Mouse (Mus musculus) T-helper 2 cell (primary cell): ENCODE data around the gene Strn4.

Experiments
- in situ Hi-C: fragments of 300-600 bp; cut with MboI, MseI; formaldehyde crosslinking; loops from one replicate; pipeline ENCODE4 v1.15.1; 2025; ENCODE audit warnings: high pct_unique_total_duplicates

Strn4 gene

GRCm38 (mm10) chr7:16841561-16842560, 26.2 kb downstream of the Strn4 start:
- in situ Hi-C loops: no loop called here

- in situ Hi-C loops: no loop called here
Measured at GRCm38 (mm10) chr7:16842645-16843063, 27.0 kb downstream of the Strn4 start, which contains the start of gene Prkd2. Prkd2 (plus strand) TSS chr7:16842902.

GRCm38 (mm10) chr7:16843441-16844171, 27.9 kb downstream of the Strn4 start:
- in situ Hi-C loops: no loop called here

GRCm38 (mm10) chr7:16844696-16845071, 29.0 kb downstream of the Strn4 start:
- in situ Hi-C loops: no loop called here

- in situ Hi-C loops: no loop called here
Measured at GRCm38 (mm10) chr7:16845072-16845819, 29.6 kb downstream of the Strn4 start.

GRCm38 (mm10) chr7:16845820-16846167, 30.1 kb downstream of the Strn4 start:
- in situ Hi-C loops: no loop called here

- in situ Hi-C loops: no loop called here
Measured at GRCm38 (mm10) chr7:16846775-16847174, 31.1 kb downstream of the Strn4 start.

- in situ Hi-C loops: no loop called here
Measured at GRCm38 (mm10) chr7:16847507-16847906, 31.8 kb downstream of the Strn4 start.

GRCm38 (mm10) chr7:16848579-16848978, 32.9 kb downstream of the Strn4 start:
- in situ Hi-C loops: no loop called here

- in situ Hi-C loops: no loop called here
Measured at GRCm38 (mm10) chr7:16851636-16852035, 35.9 kb downstream of the Strn4 start.

GRCm38 (mm10) chr7:16853302-16853831, 37.7 kb downstream of the Strn4 start:
- in situ Hi-C loops: no loop called here

GRCm38 (mm10) chr7:16858336-16858735, 42.6 kb downstream of the Strn4 start:
- in situ Hi-C loops: loop anchor here (5.0 kb wide), 1 partner anchor 64 kb away; the partner anchor contains the start of gene Calm3

- in situ Hi-C loops: loop anchor here (5.0 kb wide), 1 partner anchor 62 kb away; the partner anchor contains the start of gene Calm3
Measured at GRCm38 (mm10) chr7:16859902-16860651, 44.4 kb downstream of the Strn4 start.

- in situ Hi-C loops: no loop called here
Measured at GRCm38 (mm10) chr7:16867488-16867887, 51.8 kb downstream of the Strn4 start.

GRCm38 (mm10) chr7:16869497-16869896, 53.8 kb downstream of the Strn4 start:
- in situ Hi-C loops: no loop called here

GRCm38 (mm10) chr7:16871600-16871999, 55.9 kb downstream of the Strn4 start:
- in situ Hi-C loops: no loop called here

- in situ Hi-C loops: no loop called here
Measured at GRCm38 (mm10) chr7:16872478-16872877, 56.8 kb downstream of the Strn4 start.

- in situ Hi-C loops: no loop called here
Measured at GRCm38 (mm10) chr7:16873392-16873791, 57.7 kb downstream of the Strn4 start.

GRCm38 (mm10) chr7:16874190-16874589, 58.5 kb downstream of the Strn4 start:
- in situ Hi-C loops: no loop called here

GRCm38 (mm10) chr7:16874756-16875309, 59.1 kb downstream of the Strn4 start:
- in situ Hi-C loops: loop anchor here (25.0 kb wide), 1 partner anchor 938 kb away; the partner anchor contains the start of gene Nop53

- in situ Hi-C loops: loop anchor here (25.0 kb wide), 1 partner anchor 938 kb away; the partner anchor contains the start of gene Nop53
Measured at GRCm38 (mm10) chr7:16875310-16875325, 59.4 kb downstream of the Strn4 start, which contains the start of gene Dact3. Dact3 (plus strand) TSS chr7:16875317.
